Comparison of ENCODE assay signal across 18 mouse cellular contexts in genomic region chr12:59194341-59195003, GRCm38 (mm10). TPM values are rescaled to one million over a fixed set of nuclear protein-coding genes. Genes with fewer than 3 reads are reported as not detected.
DNase-seq lines count a peak whose midpoint lies in the region; ATAC-seq lines count a peak whose summit lies in the region.
"Had no signal": no experiment of that assay in that cellular context is flagged by ENCODE, and none has a peak within 500 bp of the region (broad histone marks: within the 10 kb centered on the region; RNA-seq: fewer than 3 reads in every experiment).

No protein-coding gene starts in this region.

- WGBS in hindbrain, embryonic 15.5 days, result 88% methylated on average over 9 of the region's 9 CpGs
- WGBS in hindbrain, embryonic 12.5 days, result 88% methylated on average over 9 of the region's 9 CpGs

- DNase-seq in c-Kit-positive CD71-positive TER-119-negative erythroid progenitor cells, embryonic 14.5 days (ENCODE audit: low read depth), result peak; percentile 49
- DNase-seq in liver, result peak; percentile 39
- no peak for DNase-seq in thymus, postnatal 14 days
- no peak for DNase-seq in urinary bladder, postnatal 25 days (ENCODE audit: low spot score)
- DNase-seq in ovary, postnatal 14 days (ENCODE audit: low spot score), result no peak
- DNase-seq: cerebellum, adult 18-20 months; left cerebral cortex, postnatal 4 days; right cerebral cortex, postnatal 4 days; thymus, postnatal 36 days had no signal

- H3K9ac ChIP-seq in hindbrain, embryonic 15.5 days, result no peak overlapping the region
- H3K9ac ChIP-seq in hindbrain, embryonic 12.5 days, result no peak overlapping the region
- H3K9ac ChIP-seq: embryonic facial prominence, embryonic 15.5 days; lung, embryonic 15.5 days; neural tube, embryonic 13.5 days had no signal

- peaks cover 21% of the 10 kb centered on the region for H3K36me3 ChIP-seq in hindbrain, embryonic 15.5 days
- peaks cover 19% of the 10 kb centered on the region for H3K36me3 ChIP-seq in hindbrain, embryonic 12.5 days

- H3K4me1 ChIP-seq in hindbrain, embryonic 15.5 days (replicated peaks), result no peaks in the 10 kb centered on the region
- no peaks in the 10 kb centered on the region for H3K4me1 ChIP-seq in hindbrain, embryonic 12.5 days
- H3K4me1 ChIP-seq: embryonic facial prominence, embryonic 15.5 days; lung, embryonic 15.5 days; neural tube, embryonic 13.5 days had no signal

- no peak overlapping the region for H3K4me2 ChIP-seq in hindbrain, embryonic 15.5 days
- H3K4me2 ChIP-seq in hindbrain, embryonic 12.5 days (replicated peaks), result no peak overlapping the region
- H3K4me2 ChIP-seq: embryonic facial prominence, embryonic 15.5 days; lung, embryonic 15.5 days; neural tube, embryonic 13.5 days had no signal

- no peaks in the 10 kb centered on the region for H3K27me3 ChIP-seq in hindbrain, embryonic 15.5 days
- no peaks in the 10 kb centered on the region for H3K27me3 ChIP-seq in hindbrain, embryonic 12.5 days
- H3K27me3 ChIP-seq: CH12.LX; embryonic facial prominence, embryonic 15.5 days; lung, embryonic 15.5 days; neural tube, embryonic 13.5 days; Patski had no signal

- no peak overlapping the region for H3K27ac ChIP-seq in hindbrain, embryonic 15.5 days (replicated peaks)
- H3K27ac ChIP-seq in hindbrain, embryonic 12.5 days, result no peak overlapping the region
- H3K27ac ChIP-seq: embryonic facial prominence, embryonic 15.5 days; lung, embryonic 15.5 days; neural tube, embryonic 13.5 days had no signal

- no peaks in the 10 kb centered on the region for H3K9me3 ChIP-seq in hindbrain, embryonic 15.5 days
- H3K9me3 ChIP-seq in hindbrain, embryonic 12.5 days (replicated peaks), result no peaks in the 10 kb centered on the region
- H3K9me3 ChIP-seq: embryonic facial prominence, embryonic 15.5 days; lung, embryonic 15.5 days; neural tube, embryonic 13.5 days had no signal

- 0 out of 2 replicates have a peak, but pooled peaks have one; percentile 42 for ATAC-seq in hindbrain, embryonic 15.5 days (ENCODE audit: low FRiP score, low read depth)
- ATAC-seq in hindbrain, embryonic 12.5 days (ENCODE audit: low FRiP score), result no peak
- peak; percentile 93 for ATAC-seq in megakaryocyte progenitor cell, adult 5-6 weeks (replicated peaks; ENCODE audit: poor library complexity)
- ATAC-seq: forebrain, embryonic 14.5 days; Patski had no signal

- H3K4me3 ChIP-seq in hindbrain, embryonic 15.5 days, result no peak overlapping the region
- H3K4me3 ChIP-seq in hindbrain, embryonic 12.5 days, result no peak overlapping the region
- H3K4me3 ChIP-seq: embryonic facial prominence, embryonic 15.5 days; lung, embryonic 15.5 days; neural tube, embryonic 13.5 days had no signal

RNA-seq across cellular contexts. Expression of gene Fbxo33, which starts 25.1 kb away (rescaled TPM):
- polyA plus RNA-seq in hindbrain, embryonic 15.5 days (2015; fragmentation: Nextera tagmentation; extraction: Ambion mirVana), result 8.2 and 8.8 TPM in 2 replicates
- polyA plus RNA-seq in hindbrain, embryonic 12.5 days (2016; fragmentation: Nextera tagmentation; extraction: Ambion mirVana), result 8.3 and 10.6 TPM in 2 replicates
- total RNA-seq in megakaryocyte progenitor cell, adult 5-6 weeks (2015), result 40.7 and 63.0 TPM in 2 replicates
- total RNA-seq in megakaryocyte progenitor cell, adult 5-6 weeks (2017), result 33.6 and 36.0 TPM in 2 replicates

Comparison
In these comparisons a context has a peak if more than half of its experiments do, and no peak if none do; other contexts are left out.
1. DNase-seq: peak in c-Kit-positive CD71-positive TER-119-negative erythroid progenitor cells, embryonic 14.5 days (single experiment) and liver (single experiment); none in thymus, postnatal 14 days (single experiment), urinary bladder, postnatal 25 days (single experiment) and ovary, postnatal 14 days (single experiment).